Mouse (Mus musculus): ENCODE measurements at regions not wholly inside any gene's neighbourhood (a gene's known extent, or its start where the extent isn't known, plus 50 kb on each side); places are given as distances from the start of the nearest gene placed in this dataset.

GRCm38 (mm10) chr3:148220826-148221225, 769.5 kb downstream of the Adgrl2 start:
- Histone ChIP-seq H3K27ac (ENCODE audit: low read depth, low read length) (no peak overlapping the region), H3K4me1 (replicated peaks; ENCODE audit: control insufficient read depth, insufficient read depth, low read length) (no peaks in the 10 kb centered on the region), H3K36me3 (ENCODE audit: control insufficient read depth, insufficient read depth) (no peaks in the 10 kb centered on the region), H3K4me3 (ENCODE audit: low read depth, low read length) (no peak overlapping the region), H3K4me2 (replicated peaks; ENCODE audit: low read depth) (no peak overlapping the region), H3K27me3 (replicated peaks; ENCODE audit: control insufficient read depth, insufficient read depth, low read length) (no peaks in the 10 kb centered on the region), H3K9me3 (ENCODE audit: control insufficient read depth) (no peaks in the 10 kb centered on the region), H3K9ac (ENCODE audit: low read depth, low read length) (no peak overlapping the region)
- WGBS, result 87% methylated on average over 5 of the region's 5 CpGs
- TF ChIP-seq CTCF (IDR thresholded peaks at IDR 0.05; ENCODE audit: low read depth), result no peak
- ATAC-seq, result no peak

DNA sequence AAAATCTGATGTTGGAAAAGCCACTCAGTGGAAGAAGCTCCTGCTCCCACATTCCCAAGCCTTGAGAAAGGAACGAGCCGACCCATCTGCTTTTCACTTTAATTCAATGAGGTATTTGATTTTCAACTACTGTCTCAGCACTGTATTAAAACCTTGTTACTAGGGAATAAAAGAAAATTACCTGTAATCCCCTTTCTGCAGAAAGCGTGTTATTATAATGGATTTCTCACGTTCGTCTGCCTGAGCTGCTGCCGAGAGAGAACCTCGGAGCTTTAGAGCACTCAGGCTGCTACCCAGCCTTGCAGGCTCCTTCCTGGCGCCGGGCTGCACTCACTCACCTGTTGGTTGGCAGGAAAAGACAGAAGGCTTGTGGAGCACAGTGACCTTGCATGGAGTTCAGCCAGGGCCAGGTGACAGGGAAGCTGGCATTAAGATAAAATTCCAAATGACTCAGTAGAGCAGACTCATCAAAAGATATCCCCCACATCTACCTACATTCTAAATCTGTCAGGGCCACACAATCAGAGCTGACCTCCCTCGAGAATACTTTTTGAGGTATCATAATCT, 770.2 kb downstream of the Adgrl2 start:
- Histone ChIP-seq H3K4me1 (replicated peaks; ENCODE audit: control insufficient read depth, insufficient read depth, low read length) (no peaks in the 10 kb centered on the region), H3K9ac (ENCODE audit: low read depth, low read length) (no peak overlapping the region), H3K27me3 (replicated peaks; ENCODE audit: control insufficient read depth, insufficient read depth, low read length) (no peaks in the 10 kb centered on the region), H3K4me3 (ENCODE audit: low read depth, low read length) (no peak overlapping the region), H3K27ac (ENCODE audit: low read depth, low read length) (no peak overlapping the region), H3K9me3 (ENCODE audit: control insufficient read depth) (no peaks in the 10 kb centered on the region), H3K36me3 (ENCODE audit: control insufficient read depth, insufficient read depth) (no peaks in the 10 kb centered on the region), H3K4me2 (replicated peaks; ENCODE audit: low read depth) (no peak overlapping the region)
- TF ChIP-seq CTCF (IDR thresholded peaks at IDR 0.05; ENCODE audit: low read depth), result no peak
- 74% methylated on average over 10 of the region's 10 CpGs for WGBS
- no peak for ATAC-seq

DNA sequence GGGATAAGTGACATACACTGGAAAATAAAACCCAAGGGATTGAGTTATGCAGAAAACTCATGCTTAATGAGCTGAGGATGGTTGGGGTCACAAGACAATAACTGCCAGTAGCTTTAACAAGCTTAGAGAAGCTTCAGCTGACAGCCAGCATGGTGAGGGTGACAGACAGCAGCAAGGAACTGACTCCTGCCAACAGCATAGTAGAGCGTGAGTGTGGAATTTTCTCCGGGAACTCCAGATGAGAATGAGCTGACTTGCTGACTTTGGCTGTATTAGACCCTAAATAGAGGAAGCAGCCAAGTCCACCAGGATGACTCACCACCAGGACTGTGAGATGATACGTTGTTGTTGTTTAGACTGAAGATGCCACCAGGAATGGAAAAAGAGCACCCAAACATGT, 788.2 kb downstream of the Adgrl2 start:
- 64% methylated on average over 3 of the region's 3 CpGs for WGBS
- Histone ChIP-seq H3K27me3 (replicated peaks; ENCODE audit: control insufficient read depth, insufficient read depth, low read length) (no peaks in the 10 kb centered on the region), H3K4me2 (replicated peaks; ENCODE audit: low read depth) (no peak overlapping the region), H3K9me3 (ENCODE audit: control insufficient read depth) (no peaks in the 10 kb centered on the region), H3K9ac (ENCODE audit: low read depth, low read length) (no peak overlapping the region), H3K36me3 (ENCODE audit: control insufficient read depth, insufficient read depth) (no peaks in the 10 kb centered on the region), H3K4me1 (replicated peaks; ENCODE audit: control insufficient read depth, insufficient read depth, low read length) (no peaks in the 10 kb centered on the region), H3K4me3 (ENCODE audit: low read depth, low read length) (no peak overlapping the region), H3K27ac (ENCODE audit: low read depth, low read length) (no peak overlapping the region)
- no peak for TF ChIP-seq CTCF (IDR thresholded peaks at IDR 0.05; ENCODE audit: low read depth)
- ATAC-seq, result no peak

- H3K4me1 ChIP-seq (replicated peaks; ENCODE audit: control insufficient read depth, insufficient read depth, low read length), result no peaks in the 10 kb centered on the region
- WGBS, result 79% methylated on average over 2 of the region's 2 CpGs
Measured at GRCm38 (mm10) chr3:148186704-148187103, 803.7 kb downstream of the Adgrl2 start.

DNA sequence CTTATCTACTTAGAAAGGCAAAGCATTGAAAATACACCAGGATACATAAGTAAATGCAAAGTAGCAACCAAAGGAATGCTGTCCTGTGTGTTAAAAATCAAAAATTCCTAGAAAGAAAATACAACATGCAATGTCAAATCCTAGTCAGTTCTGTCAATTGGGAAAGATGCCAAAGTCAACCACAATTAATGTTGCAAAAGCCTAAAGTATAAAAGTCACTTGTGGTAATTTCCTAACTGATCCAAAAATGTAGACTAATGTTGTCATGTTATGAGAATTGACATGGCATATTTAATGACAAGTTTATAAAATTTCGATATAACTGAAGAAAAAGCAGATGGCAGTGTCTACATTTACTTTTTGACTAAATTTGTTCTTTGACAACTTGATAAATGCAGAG, 822.8 kb downstream of the Adgrl2 start:
- 85% methylated on average over 1 of the region's 1 CpGs for WGBS

More at GRCm38 (mm10) chr3:148186704-148187103, 803.7 kb downstream of the Adgrl2 start:
- no peak for ATAC-seq
- no peaks in the 10 kb centered on the region for H3K9me3 ChIP-seq (ENCODE audit: control insufficient read depth)
- H3K27ac ChIP-seq (ENCODE audit: low read depth, low read length), result no peak overlapping the region
- no peak overlapping the region for H3K9ac ChIP-seq (ENCODE audit: low read depth, low read length)
- H3K36me3 ChIP-seq (ENCODE audit: control insufficient read depth, insufficient read depth), result no peaks in the 10 kb centered on the region
- H3K4me3 ChIP-seq (ENCODE audit: low read depth, low read length), result no peak overlapping the region
- H3K4me2 ChIP-seq (replicated peaks; ENCODE audit: low read depth), result no peak overlapping the region
- no peaks in the 10 kb centered on the region for H3K27me3 ChIP-seq (replicated peaks; ENCODE audit: control insufficient read depth, insufficient read depth, low read length)
- no peak for TF ChIP-seq CTCF (IDR thresholded peaks at IDR 0.05; ENCODE audit: low read depth)

GRCm38 (mm10) chr3:148159059-148159458, 831.3 kb downstream of the Adgrl2 start:
- Histone ChIP-seq H3K27me3 (replicated peaks; ENCODE audit: control insufficient read depth, insufficient read depth, low read length) (no peaks in the 10 kb centered on the region), H3K4me1 (replicated peaks; ENCODE audit: control insufficient read depth, insufficient read depth, low read length) (no peaks in the 10 kb centered on the region), H3K27ac (ENCODE audit: low read depth, low read length) (no peak overlapping the region), H3K9ac (ENCODE audit: low read depth, low read length) (no peak overlapping the region), H3K4me3 (ENCODE audit: low read depth, low read length) (no peak overlapping the region), H3K4me2 (replicated peaks; ENCODE audit: low read depth) (no peak overlapping the region), H3K36me3 (ENCODE audit: control insufficient read depth, insufficient read depth) (no peaks in the 10 kb centered on the region), H3K9me3 (ENCODE audit: control insufficient read depth) (no peaks in the 10 kb centered on the region)
- 60% methylated on average over 3 of the region's 3 CpGs for WGBS
- no peak for TF ChIP-seq CTCF (IDR thresholded peaks at IDR 0.05; ENCODE audit: low read depth)
- no peak for ATAC-seq

More for the DNA sequence above, 822.8 kb downstream of the Adgrl2 start:
- Histone ChIP-seq H3K36me3 (ENCODE audit: control insufficient read depth, insufficient read depth) (no peaks in the 10 kb centered on the region), H3K27ac (ENCODE audit: low read depth, low read length) (no peak overlapping the region), H3K9ac (ENCODE audit: low read depth, low read length) (no peak overlapping the region), H3K27me3 (replicated peaks; ENCODE audit: control insufficient read depth, insufficient read depth, low read length) (no peaks in the 10 kb centered on the region), H3K4me1 (replicated peaks; ENCODE audit: control insufficient read depth, insufficient read depth, low read length) (no peaks in the 10 kb centered on the region), H3K9me3 (ENCODE audit: control insufficient read depth) (no peaks in the 10 kb centered on the region), H3K4me3 (ENCODE audit: low read depth, low read length) (no peak overlapping the region), H3K4me2 (replicated peaks; ENCODE audit: low read depth) (no peak overlapping the region)
- ATAC-seq, result no peak
- no peak for TF ChIP-seq CTCF (IDR thresholded peaks at IDR 0.05; ENCODE audit: low read depth)

DNA sequence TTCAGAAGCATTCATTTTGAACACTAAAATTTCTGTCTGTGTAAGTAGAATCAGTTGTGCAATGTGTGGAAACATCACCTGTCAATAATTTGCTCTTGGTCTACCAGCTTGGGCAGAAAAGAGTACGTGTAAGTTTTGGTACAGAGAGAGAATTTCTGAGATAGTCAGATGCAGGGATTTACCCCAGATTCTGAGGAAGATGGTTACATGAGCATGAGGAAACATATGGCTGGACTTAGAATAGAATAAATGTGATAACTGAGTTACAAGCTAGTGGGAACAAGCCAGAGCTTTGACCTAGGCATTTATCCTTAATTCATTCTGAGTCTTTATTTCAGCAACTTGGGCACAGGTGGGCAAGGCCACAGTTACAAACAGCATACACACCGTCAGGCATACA, 831.8 kb downstream of the Adgrl2 start:
- ATAC-seq, result no peak
- 81% methylated on average over 2 of the region's 2 CpGs for WGBS
- no peak for TF ChIP-seq CTCF (IDR thresholded peaks at IDR 0.05; ENCODE audit: low read depth)
- H3K4me3 ChIP-seq (ENCODE audit: low read depth, low read length), result no peak overlapping the region
- no peaks in the 10 kb centered on the region for H3K36me3 ChIP-seq (ENCODE audit: control insufficient read depth, insufficient read depth)
- no peaks in the 10 kb centered on the region for H3K4me1 ChIP-seq (replicated peaks; ENCODE audit: control insufficient read depth, insufficient read depth, low read length)
- no peaks in the 10 kb centered on the region for H3K27me3 ChIP-seq (replicated peaks; ENCODE audit: control insufficient read depth, insufficient read depth, low read length)
- no peak overlapping the region for H3K4me2 ChIP-seq (replicated peaks; ENCODE audit: low read depth)
- H3K9ac ChIP-seq (ENCODE audit: low read depth, low read length), result no peak overlapping the region
- H3K9me3 ChIP-seq (ENCODE audit: control insufficient read depth), result no peaks in the 10 kb centered on the region
- H3K27ac ChIP-seq (ENCODE audit: low read depth, low read length), result no peak overlapping the region
